Mouse (Mus musculus): ENCODE data around the gene Pla1a.
A peak's percentile ranks its signal among the peaks of the same experiment; 100 is the strongest.
"Not testable (repeated sequence)": the region's sequence is repeated elsewhere in the genome, so short reads cannot be mapped to it uniquely, and the experiment has no call there.

Pla1a gene

DNA sequence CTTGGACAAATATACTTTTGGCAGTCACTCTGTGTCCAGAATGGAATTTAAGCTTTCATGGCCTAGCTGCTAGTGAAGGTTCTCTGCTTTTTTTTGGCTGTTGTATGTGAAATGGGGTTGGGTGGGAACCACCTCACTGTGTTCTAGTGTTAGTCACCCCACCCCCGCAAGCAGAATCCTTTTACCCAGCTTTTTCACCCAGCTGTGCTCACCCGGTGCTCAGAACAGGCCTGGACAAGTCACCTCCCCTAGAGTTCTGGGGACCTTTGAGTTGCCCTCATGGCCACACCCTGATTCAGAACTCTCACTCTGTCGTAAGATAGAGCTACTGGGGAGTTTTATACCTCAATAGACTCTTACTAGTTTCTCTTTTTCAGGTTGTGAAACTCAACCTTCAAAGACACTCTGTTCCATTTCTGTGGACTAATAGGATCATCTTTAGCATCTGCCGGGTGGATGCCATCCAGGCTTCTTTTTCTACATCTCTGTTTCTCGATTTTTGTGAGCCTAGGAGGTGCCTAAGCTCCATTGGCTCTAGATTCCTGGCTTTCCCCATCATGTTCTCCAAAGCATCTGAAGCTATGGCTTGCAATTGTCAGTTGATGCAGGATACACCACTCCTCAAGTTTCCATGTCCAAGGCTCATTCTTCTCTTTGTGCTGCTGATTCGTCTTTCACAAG, 25.8 kb upstream of the Pla1a start:
- DNase-seq: no peak

DNA sequence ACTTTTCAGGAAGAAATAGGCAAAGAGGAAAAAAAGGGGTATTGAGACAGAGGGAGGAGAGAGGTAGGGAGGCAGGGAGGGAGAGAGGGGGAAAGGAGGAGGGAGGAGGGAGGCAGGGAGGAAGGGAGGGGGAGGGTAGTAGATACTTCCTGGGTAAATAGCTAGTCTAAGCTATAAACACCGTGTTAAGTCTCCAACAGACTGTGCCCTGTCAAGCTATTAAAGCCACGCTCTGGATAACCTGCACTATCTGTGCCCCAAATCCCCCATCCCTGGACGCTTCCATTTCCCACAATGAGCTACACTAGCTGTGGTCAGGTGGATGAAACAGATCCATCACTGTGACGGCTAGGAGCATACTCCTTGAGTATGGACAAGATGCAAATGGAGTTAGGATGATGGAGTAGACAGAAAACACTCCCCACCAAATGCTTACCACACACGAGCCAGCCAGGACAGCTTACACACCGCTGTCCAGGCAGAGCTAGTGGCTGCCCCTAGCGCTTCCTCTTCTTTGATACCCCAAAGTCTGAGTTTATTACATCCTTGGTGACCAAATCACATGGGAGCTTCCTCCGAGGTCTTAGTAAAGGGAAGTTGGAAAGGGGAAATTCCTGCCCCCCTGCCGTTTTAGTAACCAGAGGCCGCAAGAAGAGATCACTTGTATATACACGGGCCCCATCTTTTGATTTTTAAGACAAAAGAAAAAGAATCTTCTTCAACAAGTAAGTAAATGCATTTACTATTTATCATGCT, 24.0 kb upstream of the Pla1a start:
- DNase-seq: no peak

DNA sequence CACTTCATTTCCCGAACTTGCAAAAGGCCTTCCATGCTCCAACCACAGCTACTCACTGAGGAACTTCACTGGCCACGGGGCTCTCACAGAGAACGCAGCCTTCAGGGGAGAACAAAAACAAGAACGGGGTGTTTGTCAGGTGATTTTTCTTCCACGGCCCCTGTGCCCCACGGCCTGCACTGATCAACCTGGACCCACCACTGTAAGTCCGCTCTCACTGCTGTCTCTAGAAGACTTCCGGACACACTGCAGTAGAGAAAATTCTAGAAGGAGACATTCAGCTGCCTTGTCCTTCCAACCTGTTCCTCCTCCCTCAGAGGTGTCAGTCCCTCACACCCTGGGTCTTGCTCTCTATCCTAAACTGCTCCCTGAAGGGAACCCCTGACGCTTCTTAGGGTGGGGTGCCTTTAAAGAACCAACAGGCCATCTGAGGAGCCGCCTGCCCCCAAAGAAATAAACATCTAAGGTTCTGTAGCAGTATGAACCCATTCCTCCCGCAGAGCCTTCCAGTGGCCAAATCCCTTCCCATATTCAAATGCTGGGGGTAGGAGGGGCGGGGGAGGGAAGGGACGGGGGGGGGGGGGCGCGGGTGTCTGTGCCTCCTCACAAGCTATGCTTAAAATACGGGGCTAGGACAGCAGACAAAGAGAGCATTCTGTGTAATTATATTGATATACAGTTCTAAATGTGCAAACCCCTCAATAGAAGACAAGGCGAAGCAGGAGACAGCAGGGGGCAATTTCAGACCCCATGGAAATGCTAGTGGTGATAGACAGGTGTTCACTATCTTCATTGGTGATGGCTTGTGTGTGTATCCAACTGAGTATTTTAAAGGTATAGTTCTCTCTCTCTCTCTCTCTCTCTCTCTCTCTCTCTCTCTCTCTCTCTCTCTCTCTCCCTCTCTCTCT, 22.8 kb upstream of the Pla1a start, which contains the start of gene Cd80:
Gene Cd80 (plus strand): TSS at position 51 of the 908 bp plus-strand sequence.
- no peak for DNase-seq

DNA sequence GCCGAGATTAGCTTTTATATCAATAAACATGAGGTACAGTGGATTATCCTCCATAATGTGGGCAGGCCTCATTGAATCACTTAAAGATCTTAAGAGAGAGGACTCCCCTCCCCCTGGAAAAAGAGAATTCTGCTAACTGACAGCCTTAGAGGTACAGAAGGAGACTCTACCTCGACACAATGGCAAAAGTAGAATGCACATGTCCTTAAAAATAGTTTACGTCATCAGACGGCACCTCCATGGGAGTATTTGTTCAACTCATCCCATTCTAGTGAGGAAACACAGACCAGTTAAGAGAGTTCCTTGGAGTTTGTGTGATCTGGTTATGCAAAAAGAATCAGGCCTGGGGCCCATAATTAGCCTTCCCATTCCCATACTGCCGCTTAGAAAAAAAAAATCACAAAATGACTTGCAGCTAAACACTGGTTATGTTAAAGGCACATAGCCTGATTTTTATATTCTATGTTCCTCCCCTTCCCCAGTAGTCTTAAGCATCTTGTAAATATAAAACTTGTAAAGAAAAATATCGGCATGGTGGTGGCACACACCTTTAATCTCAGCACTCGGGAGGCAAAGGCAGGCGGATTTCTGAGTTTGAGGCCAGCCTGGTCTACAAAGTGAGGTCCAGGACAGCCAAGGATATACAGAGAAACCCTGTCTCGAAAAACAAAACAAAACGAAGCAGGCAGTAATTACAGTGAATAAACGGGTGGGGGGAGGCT, 21.7 kb upstream of the Pla1a start:
- no peak for DNase-seq

GRCm38 (mm10) chr16:38453952-38454351, 21.0 kb upstream of the Pla1a start:
- DNase-seq: no peak

DNA sequence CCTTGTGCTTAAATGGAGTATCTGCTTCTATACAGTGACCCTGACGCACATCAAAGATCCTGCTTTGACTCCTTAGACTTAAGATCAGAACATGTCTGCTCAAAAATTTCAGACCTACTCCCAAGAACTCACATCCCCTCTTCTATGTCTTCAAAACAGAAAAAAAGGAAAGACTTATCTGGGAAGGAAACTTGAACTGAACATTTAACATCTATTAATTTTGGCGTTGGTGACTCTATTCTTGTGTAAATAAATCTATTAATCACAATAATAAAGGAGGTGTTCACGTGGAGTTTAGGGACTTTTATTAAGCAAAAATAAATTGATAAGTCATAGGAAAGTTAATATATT, 20.2 kb upstream of the Pla1a start:
- no peak for DNase-seq

DNA sequence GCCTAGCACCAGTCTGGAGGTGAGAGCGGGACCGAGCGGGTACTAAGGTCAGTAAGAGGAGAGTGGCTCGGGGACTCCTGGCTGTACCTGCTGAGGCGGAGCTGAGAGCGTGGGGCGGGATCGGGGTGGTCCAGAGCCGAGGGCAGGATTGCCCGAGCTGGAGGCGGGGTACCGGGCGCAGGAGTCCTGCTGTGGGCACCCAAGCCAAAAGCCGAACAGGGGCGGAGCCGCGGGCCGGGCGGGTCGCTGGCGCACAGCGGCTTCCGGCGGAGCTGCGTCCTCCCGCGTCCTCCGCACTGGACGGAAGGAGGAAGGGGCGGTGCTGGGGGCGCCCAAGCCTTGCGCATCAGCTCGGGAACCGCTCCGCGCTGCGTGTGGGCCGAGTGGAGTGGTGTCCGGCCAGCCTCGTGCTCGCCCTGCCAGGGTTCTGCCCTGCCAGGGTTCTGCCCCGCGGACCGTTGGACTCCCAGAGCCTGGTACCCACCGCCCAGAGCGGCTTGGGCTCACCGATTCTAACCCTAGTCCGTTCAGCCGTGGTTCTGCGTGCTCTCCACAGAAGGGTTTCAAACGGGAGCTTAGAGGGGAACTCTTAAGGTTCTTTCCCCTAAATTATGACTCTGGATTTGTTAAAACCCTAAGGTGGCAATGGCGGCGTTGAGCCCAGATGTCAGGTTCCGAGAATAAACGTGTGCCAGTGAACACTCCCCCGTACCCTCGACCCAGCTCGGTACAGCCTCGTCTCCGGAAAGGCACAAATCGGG, 19.7 kb upstream of the Pla1a start, which contains the start of gene Adprh:
Gene Adprh (minus strand): TSS at position 262 of the 761 bp plus-strand sequence.
- DNase-seq: peak; percentile 88 to 92

- DNase-seq: peak in 1 of 2 experiments; percentile 17
Observed at GRCm38 (mm10) chr16:38451421-38452205, 18.7 kb upstream of the Pla1a start.

DNA sequence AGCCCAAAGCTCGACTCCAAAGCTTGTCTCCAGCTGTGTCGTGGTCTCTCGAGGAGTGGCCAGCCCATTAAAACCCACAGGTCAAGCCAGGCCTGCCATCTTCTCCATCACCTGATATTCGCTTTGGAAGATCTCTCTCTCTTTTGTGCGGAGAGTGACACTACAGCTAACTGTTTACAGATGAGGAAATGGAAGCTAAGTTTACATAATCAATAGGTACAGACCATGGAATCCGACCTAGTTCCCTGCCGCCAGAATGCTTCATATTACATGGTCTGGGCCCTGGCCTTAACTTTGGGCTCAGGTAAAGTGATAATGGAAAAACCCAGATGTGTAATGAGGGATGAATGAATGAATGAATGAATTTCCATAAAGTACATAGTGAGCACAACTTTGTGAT, 17.8 kb upstream of the Pla1a start:
- DNase-seq: no peak

DNA sequence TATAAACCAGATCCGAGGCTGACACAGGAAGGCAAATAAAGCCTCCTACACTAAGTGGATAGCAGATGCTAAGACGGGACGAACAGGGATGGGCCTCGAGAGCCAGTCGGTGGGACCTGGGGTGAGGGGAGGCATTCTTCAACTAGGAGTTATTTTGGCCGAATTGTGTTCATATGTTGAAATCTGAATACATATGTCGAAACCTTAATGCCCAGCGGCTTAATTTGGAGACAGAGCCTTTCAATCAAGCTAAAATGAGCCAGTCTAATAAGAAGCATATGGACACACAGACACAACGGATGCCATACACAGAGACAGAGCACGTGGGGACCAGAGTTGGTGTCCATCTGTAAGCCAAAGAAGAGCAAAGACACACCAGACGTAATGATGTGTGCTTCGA, 15.5 kb upstream of the Pla1a start:
- no peak for DNase-seq

DNA sequence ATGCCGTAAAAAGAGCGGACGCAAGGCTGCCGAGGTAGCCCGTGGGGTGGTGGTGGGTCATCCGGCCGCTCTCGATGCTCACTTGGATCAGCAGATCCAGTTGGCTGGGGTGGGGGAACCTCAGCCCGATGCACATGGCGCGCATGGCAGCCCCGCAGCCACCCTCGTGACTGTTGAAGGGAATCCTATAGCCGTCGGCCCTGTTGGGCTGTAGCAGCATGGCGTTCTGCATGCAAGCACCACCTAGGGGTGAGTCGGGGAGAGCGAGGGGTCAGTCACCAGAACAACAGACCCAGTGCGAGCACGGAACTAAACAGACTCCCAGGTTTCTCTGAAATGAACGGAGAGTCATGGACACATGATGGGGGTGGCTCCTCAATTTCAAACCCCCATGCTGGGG, 14.4 kb upstream of the Pla1a start:
- no peak for DNase-seq

DNA sequence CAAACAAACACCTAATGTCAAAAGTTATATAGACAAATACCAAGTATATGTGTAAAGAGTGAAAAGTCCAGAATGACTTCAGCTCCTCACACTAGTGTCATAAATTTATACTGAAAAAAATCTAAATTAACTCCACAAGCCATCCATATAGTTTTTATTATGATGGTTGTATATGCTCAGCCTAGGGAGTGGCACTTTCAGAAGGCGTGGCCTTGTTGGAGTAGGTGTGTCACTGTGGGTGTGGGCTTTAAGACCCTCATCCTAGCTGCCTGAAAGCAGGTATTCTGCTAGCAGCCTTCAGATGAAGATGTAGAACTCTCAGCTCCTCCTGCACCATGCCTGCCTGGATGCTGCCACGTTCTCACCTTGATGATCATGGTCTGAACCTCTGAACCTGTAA, 13.2 kb upstream of the Pla1a start:
- not testable (repeated sequence) for DNase-seq

GRCm38 (mm10) chr16:38445576-38445975, 12.6 kb upstream of the Pla1a start:
- no peak for DNase-seq

DNA sequence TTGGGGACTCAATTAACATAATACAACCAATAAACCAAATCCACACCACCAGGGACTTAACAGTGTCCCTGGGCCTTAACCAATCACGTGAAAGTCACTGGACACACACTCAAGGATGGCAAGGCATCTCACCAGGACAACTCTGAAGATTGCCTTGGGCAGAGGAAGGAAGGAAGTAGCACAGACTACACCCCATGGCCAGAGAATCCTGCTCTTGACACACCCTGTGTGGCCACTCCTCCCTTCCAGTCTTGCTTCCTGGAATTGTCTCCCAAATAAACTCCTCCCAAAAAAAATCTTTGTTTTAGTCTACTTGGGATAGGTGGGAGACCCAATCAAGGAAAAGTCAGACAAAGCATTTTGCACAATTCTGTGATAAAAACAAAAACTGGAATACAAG, 12.1 kb upstream of the Pla1a start:
- no peak for DNase-seq

DNA sequence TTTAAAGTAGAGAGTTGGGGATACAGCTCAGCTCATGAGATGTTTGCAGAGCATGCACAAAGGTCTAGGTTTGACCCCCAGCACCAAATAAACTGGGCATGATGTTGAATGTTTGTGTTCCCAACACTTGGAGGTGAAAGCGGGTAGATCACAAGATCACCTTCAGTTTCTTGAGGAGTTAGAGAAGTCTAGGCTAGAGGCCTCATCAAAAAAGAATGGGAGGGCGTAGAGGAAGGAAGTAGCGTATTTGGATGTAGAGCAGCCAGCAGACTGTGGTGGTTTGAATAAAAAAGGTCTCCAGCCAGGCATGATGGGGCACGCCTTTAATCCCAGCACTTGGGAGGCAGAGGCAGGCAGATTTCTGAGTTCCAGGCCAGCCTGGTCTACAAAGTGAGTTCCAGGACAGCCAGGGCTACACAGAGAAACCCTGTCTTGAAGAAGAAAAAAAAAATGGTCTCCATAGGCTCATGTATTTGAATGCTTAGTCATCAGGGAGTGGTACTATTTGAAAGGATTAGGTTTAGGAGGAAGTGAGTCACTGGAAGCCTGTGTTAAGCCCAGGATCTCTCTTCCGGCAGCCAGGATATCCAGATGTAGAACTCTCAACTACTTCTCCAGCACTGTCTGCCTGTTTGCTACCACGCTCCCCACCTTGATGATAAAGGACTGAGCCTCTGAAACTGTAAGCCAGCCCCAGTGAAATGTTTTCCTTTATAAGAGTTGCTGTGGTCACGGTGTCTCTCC, 10.9 kb upstream of the Pla1a start:
- DNase-seq: no peak

DNA sequence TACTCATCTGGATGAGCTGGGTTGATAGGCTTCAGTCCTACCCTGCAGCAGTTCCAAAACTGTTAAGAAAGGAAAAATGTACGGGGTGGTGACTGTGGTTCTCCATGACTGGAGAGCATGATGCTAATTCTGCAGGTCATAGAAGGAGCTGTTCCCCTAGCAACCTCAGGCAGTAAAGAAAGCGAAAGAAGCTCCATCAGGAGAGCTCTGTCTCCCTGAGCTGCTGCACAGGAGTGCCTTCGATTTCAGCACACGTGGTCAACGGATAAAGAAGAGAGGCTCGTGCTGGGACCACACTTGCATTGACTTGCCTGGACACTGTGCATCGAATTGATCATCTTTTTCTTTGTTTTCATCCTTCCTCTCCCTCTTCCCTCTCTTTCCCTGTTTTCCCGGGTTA, 9.3 kb upstream of the Pla1a start:
- DNase-seq: no peak

DNA sequence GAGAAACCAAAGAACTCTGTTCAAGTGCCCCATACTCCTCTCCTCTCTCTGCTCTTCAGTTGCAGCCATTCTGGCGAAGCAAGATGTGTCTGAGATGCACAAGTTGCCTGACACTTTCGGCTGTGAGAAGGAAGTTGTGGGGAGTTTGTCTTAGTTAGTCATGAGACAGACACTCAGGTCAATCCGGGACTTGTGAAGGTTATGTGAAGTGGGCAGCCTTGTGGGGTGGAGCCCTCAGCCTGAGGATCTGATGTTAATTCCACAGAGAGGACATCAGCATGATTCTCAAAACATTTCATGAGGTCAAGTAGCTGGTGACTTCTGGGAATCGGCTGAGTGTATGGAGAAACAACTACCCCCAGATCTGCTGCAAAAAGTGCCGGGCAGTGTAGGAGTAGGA, 8.7 kb upstream of the Pla1a start:
- DNase-seq: no peak

DNA sequence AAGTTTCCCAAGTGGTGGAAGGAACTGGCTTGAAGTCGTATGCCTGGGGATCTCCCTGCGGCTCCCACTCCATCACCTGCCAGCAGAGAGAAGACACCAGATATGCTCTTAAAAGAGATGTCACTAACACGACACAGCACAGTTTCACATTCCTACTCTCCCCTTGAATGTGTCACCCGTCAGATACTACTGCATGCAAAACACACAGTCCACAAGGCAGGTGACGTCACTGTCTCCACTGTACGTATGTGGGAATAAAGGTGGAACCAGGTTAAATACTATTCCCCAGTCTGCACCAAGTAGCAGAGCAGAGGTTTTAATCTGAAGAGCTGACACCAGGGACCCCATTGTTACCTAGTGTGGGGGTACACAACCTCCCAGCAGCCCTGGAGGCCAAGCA, 7.5 kb upstream of the Pla1a start:
- no peak for DNase-seq

GRCm38 (mm10) chr16:38439190-38439589, 6.2 kb upstream of the Pla1a start:
- DNase-seq: no peak

DNA sequence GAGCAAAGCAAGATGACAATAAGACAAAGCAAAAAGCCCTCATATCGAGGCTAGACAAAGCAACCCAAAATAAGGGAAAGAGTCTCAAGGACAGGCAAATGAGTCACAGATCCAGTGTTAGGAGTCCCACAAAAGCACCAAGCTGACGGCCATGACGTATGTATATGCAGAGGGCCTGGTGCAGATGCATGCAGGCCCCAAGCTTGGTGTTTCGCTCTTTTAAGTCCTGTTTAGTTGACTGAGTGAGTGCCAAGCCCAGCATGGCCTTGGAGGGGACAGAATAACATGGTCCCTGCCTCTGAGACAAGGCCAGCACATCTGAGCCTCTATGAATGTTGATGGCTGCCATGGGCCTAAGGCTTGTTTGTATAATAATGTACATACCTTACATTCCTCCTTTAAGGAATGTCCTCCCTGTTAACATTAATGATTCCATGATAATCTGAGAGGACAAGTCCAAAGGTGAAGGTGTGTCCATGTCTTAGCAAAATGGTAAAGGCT, 1.4 kb upstream of the Pla1a start:
- DNase-seq: no peak

All from cerebellum, postnatal 36 days (tissue).